Mouse (Mus musculus) limb, embryonic 11.5 days (tissue): ENCODE measurements around the gene Plekha6. TPM values are rescaled to one million over a fixed set of nuclear protein-coding genes. Genes with fewer than 3 reads are reported as not detected.

Source experiments
- ATAC-seq: fragments of 200-750 bp; cut with Nextera tagmentation; 2 replicates; pipeline ENCODE4 v1.8.0; 2017; ENCODE audit warnings: low read depth; ENCODE audit not compliant: insufficient number of reproducible peaks, low FRiP score, low TSS enrichment
- DNase-seq: peaks from one replicate; pipeline ENCODE4 v3.0.0-alpha.2; 2015; ENCODE audit warnings: low spot score
- H3K27ac ChIP-seq: fragments of 300-500 bp; sonication (generic); replicated peaks from 2 replicates; pipeline ENCODE4 v1.5.1; 2014; ENCODE audit warnings: low read depth, mild to moderate bottlenecking, low read length
- H3K27me3 ChIP-seq: fragments of 300-500 bp; sonication (generic); 2 replicates; pipeline ENCODE4 v1.6.1; 2014; ENCODE audit warnings: mild to moderate bottlenecking, low read length, mixed read lengths; ENCODE audit not compliant: control insufficient read depth, insufficient read depth
- H3K36me3 ChIP-seq: fragments of 300-500 bp; sonication (generic); 2 replicates; pipeline ENCODE4 v1.6.1; 2014; ENCODE audit warnings: mild to moderate bottlenecking, low read length, moderate library complexity, mixed read lengths; ENCODE audit not compliant: control insufficient read depth, insufficient read depth
- H3K4me1 ChIP-seq: fragments of 300-500 bp; sonication (generic); 2 replicates; pipeline ENCODE4 v1.6.1; 2014; ENCODE audit warnings: low read length, mixed read lengths; ENCODE audit not compliant: control insufficient read depth, insufficient read depth
- H3K4me2 ChIP-seq: fragments of 300-500 bp; sonication (generic); 2 replicates; pipeline ENCODE4 v1.6.1; 2014; ENCODE audit warnings: low read depth, mild to moderate bottlenecking, moderate library complexity; ENCODE audit not compliant: severe bottlenecking
- H3K4me3 ChIP-seq: fragments of 300-500 bp; sonication (generic); 2 replicates; pipeline ENCODE4 v1.5.1; 2014; ENCODE audit warnings: low read depth, low read length
- H3K9ac ChIP-seq: fragments of 300-500 bp; sonication (generic); 2 replicates; pipeline ENCODE4 v1.6.1; 2014; ENCODE audit warnings: mild to moderate bottlenecking, low read length
- H3K9me3 ChIP-seq: fragments of 300-500 bp; sonication (generic); 2 replicates; pipeline ENCODE4 v1.6.1; 2016; ENCODE audit warnings: low read length; ENCODE audit not compliant: control insufficient read depth
- WGBS: fragments of 180-500 bp; shearing (Covaris S2); extraction: QIAGEN DNeasy Blood & Tissue Kit; methylation state at CpG from one replicate; pipeline ENCODE4 v1.1.7; 2014; 5-methylcytosine and 5-hydroxymethylcytosine counted together
- polyA plus RNA-seq: library from polyadenylated mRNA; unstranded; fragments of >200 nt; fragmentation: Nextera tagmentation; extraction: Ambion mirVana; gene quantifications from 2 replicates; pipeline ENCODE4 v1.2.1, GENCODE M21; 2014

Gene Plekha6
- polyA plus RNA-seq, 1 experiment from 2014 or later: 0.75 TPM

GRCm38 (mm10) chr1:133344357-133344756 lies 180.3 kb downstream of the Plekha6 start:
- H3K4me1 ChIP-seq: no peaks in the 10 kb centered on the region
- no peak overlapping the region for H3K4me2 ChIP-seq
- H3K36me3 ChIP-seq: no peaks in the 10 kb centered on the region
- no peaks in the 10 kb centered on the region for H3K9me3 ChIP-seq
- H3K4me3 ChIP-seq: no peak overlapping the region
- WGBS: 94% methylated on average over 2 of the region's 2 CpGs
- H3K9ac ChIP-seq: no peak overlapping the region
- no peak for ATAC-seq
- no peaks in the 10 kb centered on the region for H3K27me3 ChIP-seq
- H3K27ac ChIP-seq: no peak overlapping the region
- DNase-seq: no peak

GRCm38 (mm10) chr1:133346531-133346930 lies 182.5 kb downstream of the Plekha6 start:
- Histone ChIP-seq H3K4me2 (no peak overlapping the region), H3K9ac (no peak overlapping the region), H3K4me1 (no peaks in the 10 kb centered on the region), H3K27ac (no peak overlapping the region), H3K36me3 (no peaks in the 10 kb centered on the region), H3K9me3 (no peaks in the 10 kb centered on the region), H3K4me3 (no peak overlapping the region), H3K27me3 (no peaks in the 10 kb centered on the region)
- WGBS: 85% methylated on average over 9 of the region's 9 CpGs
- ATAC-seq: no peak
- no peak for DNase-seq

- H3K4me1 ChIP-seq: no peaks in the 10 kb centered on the region
- no peaks in the 10 kb centered on the region for H3K9me3 ChIP-seq
- WGBS: 56% methylated on average over 3 of the region's 3 CpGs
Measured at GRCm38 (mm10) chr1:133347226-133347625, 183.2 kb downstream of the Plekha6 start.

GRCm38 (mm10) chr1:133347693-133348520 lies 183.9 kb downstream of the Plekha6 start:
- 83% methylated on average over 11 of the region's 11 CpGs for WGBS
- Histone ChIP-seq H3K27me3 (no peaks in the 10 kb centered on the region), H3K4me1 (no peaks in the 10 kb centered on the region)

More at GRCm38 (mm10) chr1:133347226-133347625, 183.2 kb downstream of the Plekha6 start:
- Histone ChIP-seq H3K9ac (no peak overlapping the region), H3K27ac (no peak overlapping the region), H3K36me3 (no peaks in the 10 kb centered on the region), H3K27me3 (no peaks in the 10 kb centered on the region), H3K4me3 (no peak overlapping the region), H3K4me2 (no peak overlapping the region)
- ATAC-seq (no peak), DNase-seq (no peak)

GRCm38 (mm10) chr1:133350210-133350609 lies 186.2 kb downstream of the Plekha6 start, which contains the start of gene Ren1:
TSS of gene Ren1 (plus strand) at chr1:133350510.
- 86% methylated on average over 1 of the region's 1 CpGs for WGBS
- no peaks in the 10 kb centered on the region for H3K36me3 ChIP-seq
- no peak for DNase-seq
- H3K27me3 ChIP-seq: no peaks in the 10 kb centered on the region
- no peaks in the 10 kb centered on the region for H3K4me1 ChIP-seq
- ATAC-seq: no peak
- no peak within 1 kb of the TSS for H3K4me3 ChIP-seq
- no peak within 1 kb of the TSS for H3K27ac ChIP-seq
- H3K4me2 ChIP-seq: no peak within 1 kb of the TSS
- H3K9ac ChIP-seq: no peak within 1 kb of the TSS
- no peaks in the 10 kb centered on the region for H3K9me3 ChIP-seq

More at GRCm38 (mm10) chr1:133347693-133348520, 183.9 kb downstream of the Plekha6 start:
- no peak overlapping the region for H3K27ac ChIP-seq
- no peaks in the 10 kb centered on the region for H3K9me3 ChIP-seq
- no peak overlapping the region for H3K9ac ChIP-seq
- ATAC-seq: no peak
- DNase-seq: no peak
- H3K4me2 ChIP-seq: no peak overlapping the region
- H3K36me3 ChIP-seq: no peaks in the 10 kb centered on the region
- H3K4me3 ChIP-seq: no peak overlapping the region

- H3K4me2 ChIP-seq: no peak overlapping the region
- no peak overlapping the region for H3K27ac ChIP-seq
- H3K4me1 ChIP-seq: no peaks in the 10 kb centered on the region
- no peaks in the 10 kb centered on the region for H3K9me3 ChIP-seq
- ATAC-seq (no peak), DNase-seq (no peak)
- H3K4me3 ChIP-seq: no peak overlapping the region
- no peaks in the 10 kb centered on the region for H3K36me3 ChIP-seq
- no peak overlapping the region for H3K9ac ChIP-seq
- 34% methylated on average over 9 of the region's 9 CpGs for WGBS
- no peaks in the 10 kb centered on the region for H3K27me3 ChIP-seq
Measured at GRCm38 (mm10) chr1:133351762-133352161, 187.8 kb downstream of the Plekha6 start.

Other genes with a start within 250 kb of the Plekha6 start
- gene Mdm4, start 133.6 kb upstream of the Plekha6 start, polyA plus RNA-seq: 33.2 and 41.5 TPM in 2 replicates
- gene Pik3c2b, start 118.5 kb upstream of the Plekha6 start, polyA plus RNA-seq: 6.4 and 7.7 TPM in 2 replicates
- 46.7 and 55.6 TPM in 2 replicates for gene Ppp1r15b, start 33.1 kb upstream of the Plekha6 start, polyA plus RNA-seq
- gene Golt1a, start 145.6 kb downstream of the Plekha6 start, polyA plus RNA-seq: not detected in 2 replicates
- not detected in 2 replicates for gene Kiss1, start 157.7 kb downstream of the Plekha6 start, polyA plus RNA-seq
- not detected in 2 replicates for gene Ren1, start 186.3 kb downstream of the Plekha6 start, polyA plus RNA-seq
- 1.0 and 1.3 TPM in 2 replicates for gene Etnk2, start 199.4 kb downstream of the Plekha6 start, polyA plus RNA-seq